Mouse (Mus musculus): ENCODE measurements around the gene Syna. TPM values are rescaled to one million over a fixed set of nuclear protein-coding genes. Genes with fewer than 3 reads are reported as not detected.

Syna gene
- polyA plus RNA-seq, 1 experiment from 2014 or later: not detected

GRCm38 (mm10) chr5:134540881-134541280 lies 19.1 kb downstream of the Syna start:
- Histone ChIP-seq H3K27me3 (replicated peaks; ENCODE audit: low read depth, poor library complexity, severe bottlenecking) (no peaks in the 10 kb centered on the region), H3K4me3 (no peak overlapping the region), H3K27ac (replicated peaks) (peak overlapping the region; percentile 84), H3K9me3 (peaks cover 11% of the 10 kb centered on the region; the same call in 1 of the 2 replicates), H3K4me1 (peaks cover 48% of the 10 kb centered on the region), H3K36me3 (replicated peaks) (peaks cover 47% of the 10 kb centered on the region)
- 55% methylated on average over 6 of the region's 6 CpGs for WGBS
- DNase-seq (ENCODE audit: low spot score): no peak

GRCm38 (mm10) chr5:134539891-134540290 lies 20.1 kb downstream of the Syna start:
- Histone ChIP-seq H3K27ac (replicated peaks) (peak overlapping the region; percentile 84), H3K4me1 (peaks cover 47% of the 10 kb centered on the region), H3K27me3 (replicated peaks; ENCODE audit: low read depth, poor library complexity, severe bottlenecking) (no peaks in the 10 kb centered on the region), H3K9me3 (peaks cover 11% of the 10 kb centered on the region; the same call in 1 of the 2 replicates), H3K36me3 (replicated peaks) (peaks cover 53% of the 10 kb centered on the region), H3K4me3 (peak overlapping the region; percentile 36)
- WGBS: 10% methylated on average over 3 of the region's 3 CpGs
- DNase-seq (ENCODE audit: low spot score): peak; percentile 86

- no peak overlapping the region for H3K4me3 ChIP-seq
- H3K27ac ChIP-seq (replicated peaks): no peak overlapping the region
- peaks cover 21% of the 10 kb centered on the region for H3K4me1 ChIP-seq
- peaks cover 79% of the 10 kb centered on the region for H3K36me3 ChIP-seq (replicated peaks)
- H3K9me3 ChIP-seq: peaks cover 11% of the 10 kb centered on the region; the same call in 1 of the 2 replicates
- WGBS: 90% methylated on average over 6 of the region's 6 CpGs
- no peaks in the 10 kb centered on the region for H3K27me3 ChIP-seq (replicated peaks; ENCODE audit: low read depth, poor library complexity, severe bottlenecking)
- DNase-seq (ENCODE audit: low spot score): no peak
These were observed 23.9 kb downstream of the Syna start for GRCm38 (mm10) chr5:134536036-134536435.

- peaks cover 88% of the 10 kb centered on the region for H3K36me3 ChIP-seq (replicated peaks)
- no peak overlapping the region for H3K4me3 ChIP-seq
- H3K27me3 ChIP-seq (replicated peaks; ENCODE audit: low read depth, poor library complexity, severe bottlenecking): no peaks in the 10 kb centered on the region
- 97% methylated on average over 6 of the region's 6 CpGs for WGBS
- peaks cover 6% of the 10 kb centered on the region; the same call in 1 of the 2 replicates for H3K9me3 ChIP-seq
- DNase-seq (ENCODE audit: low spot score): no peak
- peaks cover 10% of the 10 kb centered on the region for H3K4me1 ChIP-seq
- H3K27ac ChIP-seq (replicated peaks): no peak overlapping the region
These were observed 27.6 kb downstream of the Syna start for GRCm38 (mm10) chr5:134532417-134532816.

- 90% methylated on average over 9 of the region's 9 CpGs for WGBS
- peaks cover 86% of the 10 kb centered on the region for H3K36me3 ChIP-seq (replicated peaks)
These were observed 28.4 kb downstream of the Syna start for GRCm38 (mm10) chr5:134531585-134531984.

GRCm38 (mm10) chr5:134530830-134531229 lies 29.1 kb downstream of the Syna start:
- WGBS: 66% methylated on average over 7 of the region's 7 CpGs
- H3K36me3 ChIP-seq (replicated peaks): peaks cover 86% of the 10 kb centered on the region

More at GRCm38 (mm10) chr5:134531585-134531984, 28.4 kb downstream of the Syna start:
- peaks cover 10% of the 10 kb centered on the region for H3K4me1 ChIP-seq
- H3K27me3 ChIP-seq (replicated peaks; ENCODE audit: low read depth, poor library complexity, severe bottlenecking): no peaks in the 10 kb centered on the region
- DNase-seq (ENCODE audit: low spot score): no peak
- no peak overlapping the region for H3K4me3 ChIP-seq
- H3K27ac ChIP-seq (replicated peaks): no peak overlapping the region
- H3K9me3 ChIP-seq: no peaks in the 10 kb centered on the region

GRCm38 (mm10) chr5:134528488-134528887 lies 31.5 kb downstream of the Syna start:
- Histone ChIP-seq H3K9me3 (no peaks in the 10 kb centered on the region), H3K4me1 (peaks cover 10% of the 10 kb centered on the region), H3K27ac (replicated peaks) (no peak overlapping the region; the same call in 1 of the 2 replicates), H3K4me3 (no peak overlapping the region), H3K36me3 (replicated peaks) (peaks cover 81% of the 10 kb centered on the region), H3K27me3 (replicated peaks; ENCODE audit: low read depth, poor library complexity, severe bottlenecking) (no peaks in the 10 kb centered on the region)
- WGBS: 37% methylated on average over 9 of the region's 9 CpGs
- no peak for DNase-seq (ENCODE audit: low spot score)

More at GRCm38 (mm10) chr5:134530830-134531229, 29.1 kb downstream of the Syna start:
- Histone ChIP-seq H3K9me3 (no peaks in the 10 kb centered on the region), H3K27ac (replicated peaks) (no peak overlapping the region), H3K27me3 (replicated peaks; ENCODE audit: low read depth, poor library complexity, severe bottlenecking) (no peaks in the 10 kb centered on the region), H3K4me1 (peaks cover 10% of the 10 kb centered on the region), H3K4me3 (no peak overlapping the region)
- DNase-seq (ENCODE audit: low spot score): no peak

GRCm38 (mm10) chr5:134525971-134526711 lies 33.8 kb downstream of the Syna start:
- Histone ChIP-seq H3K4me1 (peaks cover 10% of the 10 kb centered on the region), H3K4me3 (no peak overlapping the region), H3K36me3 (replicated peaks) (peaks cover 81% of the 10 kb centered on the region), H3K27me3 (replicated peaks; ENCODE audit: low read depth, poor library complexity, severe bottlenecking) (no peaks in the 10 kb centered on the region), H3K27ac (replicated peaks) (no peak overlapping the region), H3K9me3 (no peaks in the 10 kb centered on the region)
- 93% methylated on average over 15 of the region's 15 CpGs for WGBS
- no peak for DNase-seq (ENCODE audit: low spot score)

GRCm38 (mm10) chr5:134523728-134524127 lies 36.2 kb downstream of the Syna start:
- Histone ChIP-seq H3K4me1 (peaks cover 6% of the 10 kb centered on the region), H3K27me3 (replicated peaks; ENCODE audit: low read depth, poor library complexity, severe bottlenecking) (no peaks in the 10 kb centered on the region), H3K27ac (replicated peaks) (no peak overlapping the region), H3K9me3 (no peaks in the 10 kb centered on the region), H3K4me3 (no peak overlapping the region), H3K36me3 (replicated peaks) (peaks cover 81% of the 10 kb centered on the region)
- WGBS: 91% methylated on average over 5 of the region's 5 CpGs
- DNase-seq (ENCODE audit: low spot score): no peak

GRCm38 (mm10) chr5:134522524-134522923 lies 37.4 kb downstream of the Syna start:
- peaks cover 86% of the 10 kb centered on the region for H3K36me3 ChIP-seq (replicated peaks)
- 94% methylated on average over 26 of the region's 26 CpGs for WGBS
- no peak overlapping the region for H3K27ac ChIP-seq (replicated peaks)

GRCm38 (mm10) chr5:134521806-134522205 lies 38.2 kb downstream of the Syna start:
- H3K27me3 ChIP-seq (replicated peaks; ENCODE audit: low read depth, poor library complexity, severe bottlenecking): no peaks in the 10 kb centered on the region
- no peak overlapping the region for H3K4me3 ChIP-seq
- peaks cover 89% of the 10 kb centered on the region for H3K36me3 ChIP-seq (replicated peaks)
- H3K27ac ChIP-seq (replicated peaks): no peak overlapping the region
- WGBS: 93% methylated on average over 7 of the region's 7 CpGs
- H3K9me3 ChIP-seq: peaks cover 3% of the 10 kb centered on the region; the same call in 1 of the 2 replicates
- no peak for DNase-seq (ENCODE audit: low spot score)
- no peaks in the 10 kb centered on the region for H3K4me1 ChIP-seq

More at GRCm38 (mm10) chr5:134522524-134522923, 37.4 kb downstream of the Syna start:
- Histone ChIP-seq H3K4me3 (no peak overlapping the region), H3K4me1 (no peaks in the 10 kb centered on the region), H3K27me3 (replicated peaks; ENCODE audit: low read depth, poor library complexity, severe bottlenecking) (no peaks in the 10 kb centered on the region), H3K9me3 (no peaks in the 10 kb centered on the region)
- DNase-seq (ENCODE audit: low spot score): no peak

- no peak overlapping the region for H3K4me3 ChIP-seq
- H3K27me3 ChIP-seq (replicated peaks; ENCODE audit: low read depth, poor library complexity, severe bottlenecking): no peaks in the 10 kb centered on the region
- WGBS: 95% methylated on average over 2 of the region's 2 CpGs
- no peaks in the 10 kb centered on the region for H3K4me1 ChIP-seq
- peaks cover 89% of the 10 kb centered on the region for H3K36me3 ChIP-seq (replicated peaks)
- H3K9me3 ChIP-seq: peaks cover 9% of the 10 kb centered on the region; the same call in 1 of the 2 replicates
- no peak for DNase-seq (ENCODE audit: low spot score)
- H3K27ac ChIP-seq (replicated peaks): no peak overlapping the region
These were observed 38.8 kb downstream of the Syna start for GRCm38 (mm10) chr5:134521131-134521530.

- peaks cover 89% of the 10 kb centered on the region for H3K36me3 ChIP-seq (replicated peaks)
- no peaks in the 10 kb centered on the region for H3K27me3 ChIP-seq (replicated peaks; ENCODE audit: low read depth, poor library complexity, severe bottlenecking)
- DNase-seq (ENCODE audit: low spot score): no peak
- no peak overlapping the region for H3K4me3 ChIP-seq
- 97% methylated on average over 4 of the region's 4 CpGs for WGBS
- H3K27ac ChIP-seq (replicated peaks): no peak overlapping the region
- no peaks in the 10 kb centered on the region for H3K4me1 ChIP-seq
- H3K9me3 ChIP-seq: peaks cover 9% of the 10 kb centered on the region; the same call in 1 of the 2 replicates
These were observed 39.9 kb downstream of the Syna start for GRCm38 (mm10) chr5:134520120-134520519.
